Mouse (Mus musculus): ENCODE measurements around the gene S1pr2.
"Not testable (repeated sequence)": the region's sequence is repeated elsewhere in the genome, so short reads cannot be mapped to it uniquely, and the experiment has no call there.

S1pr2 gene

GRCm38 (mm10) chr9:20998337-20998736, 21.8 kb upstream of the S1pr2 start:
- DNase-seq: not testable (repeated sequence)

- no peak for DNase-seq
Measured at GRCm38 (mm10) chr9:20997065-20997464, 20.5 kb upstream of the S1pr2 start.

- DNase-seq: no peak
Measured at GRCm38 (mm10) chr9:20995069-20995468, 18.5 kb upstream of the S1pr2 start.

GRCm38 (mm10) chr9:20993165-20993898, 16.8 kb upstream of the S1pr2 start:
- no peak for DNase-seq

- no peak for DNase-seq
Measured at GRCm38 (mm10) chr9:20991587-20991986, 15.0 kb upstream of the S1pr2 start.

GRCm38 (mm10) chr9:20990861-20991260, 14.3 kb upstream of the S1pr2 start:
- no peak for DNase-seq

- DNase-seq: no peak
Measured at GRCm38 (mm10) chr9:20987953-20988352, 11.4 kb upstream of the S1pr2 start.

- DNase-seq: no peak
Measured at GRCm38 (mm10) chr9:20986952-20987686, 10.5 kb upstream of the S1pr2 start.

GRCm38 (mm10) chr9:20983169-20983568, 6.6 kb upstream of the S1pr2 start:
- DNase-seq: no peak

- no peak for DNase-seq
Measured at GRCm38 (mm10) chr9:20982171-20982570, 5.6 kb upstream of the S1pr2 start.

GRCm38 (mm10) chr9:20979769-20980168, 3.2 kb upstream of the S1pr2 start:
- no peak for DNase-seq

- DNase-seq: no peak
Measured at GRCm38 (mm10) chr9:20979181-20979580, 2.6 kb upstream of the S1pr2 start.

GRCm38 (mm10) chr9:20978409-20979095, 2.0 kb upstream of the S1pr2 start:
- DNase-seq: no peak

- DNase-seq: no peak
Measured at GRCm38 (mm10) chr9:20976961-20977689, 544 bp upstream of the S1pr2 start.

- DNase-seq: no peak
Measured at GRCm38 (mm10) chr9:20975431-20976215, 958 bp downstream of the S1pr2 start.

- no peak for DNase-seq
Measured at GRCm38 (mm10) chr9:20973682-20974075, 2.9 kb downstream of the S1pr2 start.

- DNase-seq: no peak
Measured at GRCm38 (mm10) chr9:20973001-20973681, 3.4 kb downstream of the S1pr2 start.

GRCm38 (mm10) chr9:20972141-20972992, 4.2 kb downstream of the S1pr2 start:
- DNase-seq: peak; percentile 57

- DNase-seq: no peak
Measured at GRCm38 (mm10) chr9:20971751-20972140, 4.8 kb downstream of the S1pr2 start.

- no peak for DNase-seq
Measured at GRCm38 (mm10) chr9:20966747-20967146, 9.8 kb downstream of the S1pr2 start.

- no peak for DNase-seq
Measured at GRCm38 (mm10) chr9:20966008-20966407, 10.6 kb downstream of the S1pr2 start.

All from cerebellum, adult 9-11 months (tissue).